Mouse (Mus musculus) liver, postnatal 0 days (tissue): ENCODE results near the gene Bach2. TPM values are rescaled to one million over a fixed set of nuclear protein-coding genes. Genes with fewer than 3 reads are reported as not detected.

Source experiments
- ATAC-seq: fragments of 200-750 bp; cut with Nextera tagmentation; 2 replicates; pipeline ENCODE4 v1.8.0; 2017; ENCODE audit warnings: mild to moderate bottlenecking, moderate library complexity
- DNase-seq: peaks from one replicate; pipeline ENCODE4 v3.0.0-alpha.2; 2016
- H3K27ac ChIP-seq: fragments of 300-500 bp; sonication (generic); 2 replicates; pipeline ENCODE4 v1.5.1; 2014; ENCODE audit warnings: antibody characterized with exemption, moderate library complexity, mild to moderate bottlenecking, low read depth
- H3K27me3 ChIP-seq: fragments of 300-500 bp; sonication (generic); 2 replicates; pipeline ENCODE4 v1.6.1; 2014; ENCODE audit warnings: low read length, control low read depth, mixed read lengths; ENCODE audit not compliant: insufficient read depth
- H3K36me3 ChIP-seq: fragments of 300-500 bp; sonication (generic); replicated peaks from 2 replicates; pipeline ENCODE4 v1.6.1; 2014; ENCODE audit warnings: mild to moderate bottlenecking, control low read depth, low read length, moderate library complexity, mixed read lengths; ENCODE audit not compliant: insufficient read depth
- H3K4me1 ChIP-seq: fragments of 300-500 bp; sonication (generic); 2 replicates; pipeline ENCODE4 v1.6.1; 2014; ENCODE audit warnings: antibody characterized with exemption, mild to moderate bottlenecking, control low read depth; ENCODE audit not compliant: insufficient read depth
- H3K4me2 ChIP-seq: fragments of 300-500 bp; sonication (generic); 2 replicates; pipeline ENCODE4 v1.6.1; 2014; ENCODE audit warnings: low read depth, mild to moderate bottlenecking, low read length, moderate library complexity, mixed read lengths
- H3K4me3 ChIP-seq: fragments of 300-500 bp; sonication (generic); 2 replicates; pipeline ENCODE4 v1.5.1; 2014; ENCODE audit warnings: low read depth, low read length
- H3K9ac ChIP-seq: fragments of 300-500 bp; sonication (generic); replicated peaks from 2 replicates; pipeline ENCODE4 v1.6.1; 2014; ENCODE audit warnings: mild to moderate bottlenecking, moderate library complexity
- H3K9me3 ChIP-seq: fragments of 300-500 bp; sonication (generic); 2 replicates; pipeline ENCODE4 v1.6.1; 2016; ENCODE audit warnings: mild to moderate bottlenecking, control low read depth, low read length, mixed read lengths
- CTCF ChIP-seq: sonication (generic); IDR thresholded peaks from 2 replicates; pipeline ENCODE4 v1.5.1; 2016; ENCODE audit warnings: antibody characterized with exemption, low read depth
- EP300 ChIP-seq: IDR thresholded peaks from 2 replicates; pipeline ENCODE4 v1.6.1; 2016; ENCODE audit warnings: antibody characterized with exemption, low read depth, mild to moderate bottlenecking
- WGBS: fragments of 180-500 bp; shearing (Covaris S2); extraction: QIAGEN DNeasy Blood & Tissue Kit; methylation state at CpG from one replicate; pipeline ENCODE4 v1.1.7; 2014; ENCODE audit not compliant: insufficient replicate concordance; 5-methylcytosine and 5-hydroxymethylcytosine counted together
- polyA plus RNA-seq: library from polyadenylated mRNA; unstranded; fragments of >200 nt; fragmentation: Nextera tagmentation; extraction: Ambion mirVana; gene quantifications from 2 replicates; pipeline ENCODE4 v1.2.1, GENCODE M21; 2015

Bach2 gene
- polyA plus RNA-seq, 1 experiment from 2014 or later, result 4.3 TPM

DNA sequence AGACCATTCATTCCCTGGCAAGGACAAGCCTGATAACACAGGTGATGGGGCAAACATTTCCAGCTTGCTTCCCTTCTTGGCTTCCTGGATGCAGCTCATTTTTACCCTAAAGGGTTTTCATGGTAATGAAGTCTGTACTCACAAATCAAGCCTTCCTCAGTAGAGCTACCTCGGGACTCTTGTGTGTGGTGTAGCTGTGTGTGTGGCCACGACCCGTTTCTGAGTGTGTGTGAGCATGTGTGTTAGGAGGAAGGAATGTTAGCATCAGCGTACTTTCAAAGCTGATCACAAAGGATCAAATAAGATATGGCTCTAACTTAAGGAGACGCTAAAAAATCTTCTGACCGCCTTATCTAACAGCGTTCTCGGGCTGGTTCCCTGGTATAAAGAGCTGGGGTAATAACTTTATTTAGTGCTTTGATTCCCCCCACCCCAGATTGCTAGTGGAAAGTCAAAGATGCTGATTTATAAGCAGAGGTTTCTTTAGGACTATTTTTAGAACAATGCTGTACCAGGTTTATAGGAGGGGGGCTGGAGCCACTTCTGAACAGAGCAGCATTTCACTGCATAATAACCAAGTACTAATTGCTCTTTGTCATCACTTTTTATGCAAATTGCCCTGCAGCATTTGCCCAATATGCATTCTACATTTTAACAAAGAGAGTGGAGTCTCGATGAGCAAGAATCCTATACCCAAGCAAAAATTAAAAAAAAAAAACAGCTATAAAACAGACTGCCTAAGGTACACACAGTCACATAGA is 28.0 kb upstream of the Bach2 start:
- Histone ChIP-seq H3K9ac (no peak overlapping the region), H3K4me1 (peaks cover 11% of the 10 kb centered on the region), H3K9me3 (no peaks in the 10 kb centered on the region), H3K4me3 (no peak overlapping the region), H3K27ac (no peak overlapping the region), H3K36me3 (no peaks in the 10 kb centered on the region), H3K4me2 (no peak overlapping the region), H3K27me3 (no peaks in the 10 kb centered on the region)
- WGBS, result 62% methylated on average over 9 of the region's 9 CpGs
- ATAC-seq (no peak), DNase-seq (no peak)
- TF ChIP-seq CTCF, result no peak
- TF ChIP-seq EP300, result no peak

DNA sequence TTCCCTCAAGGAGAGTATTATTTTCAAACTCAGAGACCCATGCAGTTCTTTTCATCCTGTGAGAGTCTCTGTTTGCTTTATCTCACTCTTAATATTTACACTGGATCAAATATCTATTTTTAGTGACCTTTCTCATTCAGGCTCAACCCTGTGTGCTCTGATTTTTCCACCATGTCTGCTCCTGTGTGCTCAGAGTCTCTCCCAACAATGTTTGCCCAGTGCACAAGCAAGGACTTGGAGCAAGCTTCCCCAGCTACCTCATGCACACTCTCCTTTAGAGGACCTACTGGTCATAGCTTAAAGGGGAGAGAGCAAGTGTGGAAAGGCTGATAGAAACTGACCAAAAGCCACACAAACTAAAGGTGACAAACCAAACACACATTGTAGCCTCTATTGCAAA is 26.0 kb upstream of the Bach2 start:
- TF ChIP-seq EP300 (no peak), CTCF (no peak)
- Histone ChIP-seq H3K27ac (no peak overlapping the region), H3K9me3 (no peaks in the 10 kb centered on the region), H3K36me3 (no peaks in the 10 kb centered on the region), H3K4me1 (peaks cover 5% of the 10 kb centered on the region; the same call in 1 of the 2 replicates), H3K9ac (no peak overlapping the region), H3K27me3 (no peaks in the 10 kb centered on the region), H3K4me3 (no peak overlapping the region), H3K4me2 (no peak overlapping the region)
- ATAC-seq, result no peak
- DNase-seq, result no peak

DNA sequence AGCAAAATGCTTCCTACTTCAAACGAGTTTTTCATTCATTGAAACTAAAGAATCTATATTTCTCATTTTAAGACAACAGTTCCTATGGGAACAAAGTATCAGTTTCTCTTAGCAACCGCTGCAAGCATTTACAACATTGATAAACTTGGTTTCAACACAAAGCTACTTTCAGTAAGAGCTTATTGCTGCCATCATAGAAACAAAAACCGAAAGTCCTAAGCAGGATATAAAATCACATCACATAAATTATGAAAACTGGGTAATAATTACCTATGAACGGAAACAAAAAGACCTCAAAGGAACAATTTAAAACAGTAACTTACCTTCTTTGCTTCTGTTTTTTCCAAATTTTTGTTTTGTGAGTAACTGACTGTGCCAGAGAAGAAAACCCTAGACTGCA is 22.1 kb upstream of the Bach2 start:
- no peak for TF ChIP-seq CTCF
- TF ChIP-seq EP300, result no peak
- Histone ChIP-seq H3K4me3 (no peak overlapping the region), H3K9ac (no peak overlapping the region), H3K36me3 (no peaks in the 10 kb centered on the region), H3K9me3 (no peaks in the 10 kb centered on the region), H3K27ac (no peak overlapping the region), H3K4me1 (peaks cover 5% of the 10 kb centered on the region; the same call in 1 of the 2 replicates), H3K4me2 (no peak overlapping the region), H3K27me3 (no peaks in the 10 kb centered on the region)
- DNase-seq (no peak), ATAC-seq (no peak)
- 76% methylated on average over 4 of the region's 4 CpGs for WGBS

DNA sequence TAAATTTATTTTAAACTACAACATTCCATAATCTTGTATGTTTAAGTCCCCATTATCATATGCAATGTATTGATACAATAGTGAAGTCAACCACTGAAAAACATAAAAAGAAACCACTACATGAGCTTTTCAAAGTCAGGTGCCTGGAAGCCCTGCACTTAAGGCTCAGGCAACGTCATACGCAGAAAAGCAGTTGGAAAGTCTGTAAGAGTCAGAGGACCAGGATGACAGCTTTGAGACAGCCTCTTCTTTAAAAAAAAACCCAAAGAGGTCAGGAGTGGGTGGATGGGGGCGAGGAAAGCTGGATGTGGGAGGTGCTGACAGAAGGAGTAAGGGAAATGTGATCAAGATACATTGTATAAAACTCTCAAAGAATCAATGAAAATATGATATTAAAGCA is 21.6 kb upstream of the Bach2 start:
- Histone ChIP-seq H3K27me3 (no peaks in the 10 kb centered on the region), H3K4me2 (no peak overlapping the region), H3K27ac (no peak overlapping the region), H3K4me1 (peaks cover 5% of the 10 kb centered on the region; the same call in 1 of the 2 replicates), H3K4me3 (no peak overlapping the region), H3K9ac (no peak overlapping the region), H3K9me3 (no peaks in the 10 kb centered on the region), H3K36me3 (no peaks in the 10 kb centered on the region)
- 83% methylated on average over 3 of the region's 3 CpGs for WGBS
- TF ChIP-seq CTCF (no peak), EP300 (no peak)
- DNase-seq (no peak), ATAC-seq (no peak)

DNA sequence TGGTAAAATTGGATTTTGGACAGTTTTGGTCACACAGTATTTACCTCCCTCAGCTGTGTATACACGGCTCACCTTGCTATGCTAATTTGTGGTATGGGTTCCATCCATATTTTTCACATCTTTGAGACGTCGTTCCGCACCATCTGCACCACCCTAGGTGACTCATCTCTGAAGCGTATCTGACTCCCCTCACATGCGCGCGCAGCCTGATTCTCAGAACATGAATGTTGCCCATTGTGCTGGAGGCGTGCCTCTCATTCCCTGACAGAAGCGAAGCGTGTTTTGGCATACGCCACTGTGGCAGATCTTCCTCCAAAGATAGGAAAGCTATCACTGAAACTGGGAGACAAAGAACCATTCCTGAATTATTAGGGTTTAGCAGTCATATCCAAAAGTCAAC is 21.0 kb upstream of the Bach2 start:
- H3K9ac ChIP-seq, result no peak overlapping the region
- H3K36me3 ChIP-seq, result no peaks in the 10 kb centered on the region
- no peak overlapping the region for H3K4me2 ChIP-seq
- DNase-seq, result no peak
- no peaks in the 10 kb centered on the region for H3K27me3 ChIP-seq
- ATAC-seq, result no peak
- WGBS, result 86% methylated on average over 12 of the region's 12 CpGs
- peaks cover 3% of the 10 kb centered on the region; the same call in 1 of the 2 replicates for H3K4me1 ChIP-seq
- no peaks in the 10 kb centered on the region for H3K9me3 ChIP-seq
- H3K4me3 ChIP-seq, result no peak overlapping the region
- H3K27ac ChIP-seq, result no peak overlapping the region
- TF ChIP-seq EP300, result no peak
- TF ChIP-seq CTCF, result no peak

DNA sequence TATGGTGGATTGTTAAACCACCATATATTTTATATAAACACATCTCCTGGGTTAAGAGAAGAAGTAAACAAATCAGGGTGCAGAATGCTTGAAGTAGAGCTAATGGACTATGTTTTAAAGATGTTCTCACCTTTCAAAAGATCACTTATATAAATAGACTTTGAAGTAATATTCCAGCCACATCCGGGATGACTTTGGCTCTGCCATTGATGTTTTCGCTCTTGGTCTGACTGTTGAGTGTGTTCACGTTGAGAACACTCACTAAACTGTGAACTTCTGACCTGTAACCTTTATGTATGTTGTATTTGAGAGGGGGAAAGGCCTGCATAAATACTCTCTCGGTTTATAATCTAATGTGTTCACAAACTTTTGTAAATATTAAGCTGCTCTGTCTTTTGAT is 20.2 kb upstream of the Bach2 start:
- ATAC-seq (no peak), DNase-seq (no peak)
- 69% methylated on average over 4 of the region's 4 CpGs for WGBS
- Histone ChIP-seq H3K9ac (no peak overlapping the region), H3K9me3 (no peaks in the 10 kb centered on the region), H3K27me3 (no peaks in the 10 kb centered on the region), H3K27ac (no peak overlapping the region), H3K4me3 (no peak overlapping the region), H3K4me2 (no peak overlapping the region), H3K36me3 (no peaks in the 10 kb centered on the region), H3K4me1 (no peaks in the 10 kb centered on the region)
- TF ChIP-seq EP300 (no peak), CTCF (no peak)
